In the genomic region with DNA sequence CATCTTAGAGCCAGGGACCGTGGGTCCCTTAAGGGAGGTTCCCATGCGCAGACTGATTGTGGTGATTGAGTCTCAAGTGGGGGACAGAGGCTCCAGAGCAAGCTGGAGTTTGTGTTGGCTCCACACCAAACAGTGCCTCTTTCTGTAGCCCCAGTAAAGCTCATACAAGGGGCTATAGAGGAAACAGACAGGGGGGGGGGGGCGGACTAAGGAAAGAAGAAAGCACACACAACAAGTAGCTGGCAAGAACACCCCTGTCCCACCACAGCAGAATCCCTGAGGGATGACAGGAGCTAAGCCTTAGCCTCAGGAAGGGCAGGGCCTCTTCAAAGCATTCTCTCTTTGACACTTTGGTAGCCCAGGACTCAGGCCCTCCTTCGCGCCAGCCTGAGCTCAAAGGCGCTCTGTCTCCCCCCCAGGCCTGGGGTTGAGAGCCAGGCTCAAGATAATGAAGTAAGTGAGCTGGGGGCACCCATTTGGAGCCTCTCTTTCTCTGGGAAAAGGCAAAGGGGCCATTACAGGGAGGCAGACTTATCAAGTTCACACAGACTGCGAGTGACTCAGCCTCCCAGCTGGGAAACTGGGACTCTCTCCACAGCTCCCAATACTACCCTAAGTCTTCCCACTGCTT, we compare ENCODE assay signal across 9 mouse cellular contexts. TPM values are rescaled to one million over a fixed set of nuclear protein-coding genes. Genes with fewer than 3 reads are reported as not detected.
DNase-seq lines count a peak whose midpoint lies in the region; ATAC-seq and TF ChIP-seq lines count a peak whose summit lies in the region.
"Had no signal": no experiment of that assay in that cellular context is flagged by ENCODE, and none has a peak within 500 bp of the region (broad histone marks: within the 10 kb centered on the region; RNA-seq: fewer than 3 reads in every experiment).

No protein-coding gene starts in this region.

- DNase-seq in embryo, embryonic 11 days: peak; percentile 13
- DNase-seq in embryo, embryonic 9.5 days (ENCODE audit: extremely low spot score): no peak
- DNase-seq in lung, postnatal 0 days (ENCODE audit: low spot score): no peak
- DNase-seq in lung, postnatal 4 days: no peak
- no peak for DNase-seq in spleen, postnatal 36 days (ENCODE audit: low spot score in 2 of 2)
- no peak for DNase-seq in layer of hippocampus, adult 11-12 months (ENCODE audit: low spot score)
- DNase-seq: cerebellum, postnatal 25 days had no signal

- H3K9me3 ChIP-seq in lung, postnatal 0 days (ENCODE audit: low read length): no peaks in the 10 kb centered on the region
- no peaks in the 10 kb centered on the region for H3K9me3 ChIP-seq in heart, embryonic 16.5 days (replicated peaks; ENCODE audit: control insufficient read depth, low read length)
- no peaks in the 10 kb centered on the region for H3K9me3 ChIP-seq in neural tube, embryonic 14.5 days (ENCODE audit: control insufficient read depth, low read length)

- H3K4me2 ChIP-seq in lung, postnatal 0 days (replicated peaks; ENCODE audit: low read depth, low read length): no peak overlapping the region
- H3K4me2 ChIP-seq in heart, embryonic 16.5 days (ENCODE audit: low read depth, low read length): no peak overlapping the region
- no peak overlapping the region for H3K4me2 ChIP-seq in neural tube, embryonic 14.5 days (ENCODE audit: low read depth, low read length)

- TF ChIP-seq CTCF in lung, postnatal 0 days (IDR thresholded peaks at IDR 0.05): no peak

- H3K4me3 ChIP-seq in lung, postnatal 0 days (ENCODE audit: low read depth, low read length): no peak overlapping the region
- H3K4me3 ChIP-seq in heart, embryonic 16.5 days (ENCODE audit: low read length): no peak overlapping the region
- no peak overlapping the region for H3K4me3 ChIP-seq in neural tube, embryonic 14.5 days (ENCODE audit: low read depth, low read length)

- H3K27me3 ChIP-seq in lung, postnatal 0 days (replicated peaks; ENCODE audit: insufficient read depth, low read length): no peaks in the 10 kb centered on the region
- H3K27me3 ChIP-seq in heart, embryonic 16.5 days (ENCODE audit: control insufficient read depth, insufficient read depth, low read length): no peaks in the 10 kb centered on the region; the same call in 1 of the 2 replicates
- no peaks in the 10 kb centered on the region for H3K27me3 ChIP-seq in neural tube, embryonic 14.5 days (ENCODE audit: control insufficient read depth, insufficient read depth, low read length)

- H3K27ac ChIP-seq in lung, postnatal 0 days (ENCODE audit: low read length): peak overlapping the region; percentile 11; the same call in 1 of the 2 replicates
- H3K27ac ChIP-seq in heart, embryonic 16.5 days (ENCODE audit: low read length): peak overlapping the region; percentile 80
- H3K27ac ChIP-seq in neural tube, embryonic 14.5 days (ENCODE audit: low read depth, low read length): no peak overlapping the region

- no peaks in the 10 kb centered on the region for H3K36me3 ChIP-seq in lung, postnatal 0 days (ENCODE audit: insufficient read depth, low read length)
- H3K36me3 ChIP-seq in heart, embryonic 16.5 days (ENCODE audit: control insufficient read depth, insufficient read depth): no peaks in the 10 kb centered on the region
- H3K36me3 ChIP-seq in neural tube, embryonic 14.5 days (ENCODE audit: control insufficient read depth, insufficient read depth, low read length): no peaks in the 10 kb centered on the region

- TF ChIP-seq EP300 in lung, postnatal 0 days (IDR thresholded peaks at IDR 0.05): no peak

- peak; percentile 37 for ATAC-seq in lung, postnatal 0 days
- peak; percentile 44 for ATAC-seq in heart, embryonic 16.5 days (replicated peaks; ENCODE audit: extremely low read depth, insufficient read depth, low FRiP score)
- ATAC-seq in neural tube, embryonic 14.5 days (ENCODE audit: low read depth): peak; percentile 88

- no peaks in the 10 kb centered on the region for H3K4me1 ChIP-seq in lung, postnatal 0 days (ENCODE audit: insufficient read depth, low read depth, low read length)
- peaks cover 23% of the 10 kb centered on the region for H3K4me1 ChIP-seq in heart, embryonic 16.5 days (ENCODE audit: control insufficient read depth, insufficient read depth, low read length)
- H3K4me1 ChIP-seq in neural tube, embryonic 14.5 days (ENCODE audit: control insufficient read depth, insufficient read depth, low read length): no peaks in the 10 kb centered on the region

- 55% methylated on average over 6 of the region's 7 CpGs for WGBS in lung, postnatal 0 days
- 40% methylated on average over 7 of the region's 7 CpGs for WGBS in heart, embryonic 16.5 days
- WGBS in neural tube, embryonic 14.5 days: 54% methylated on average over 6 of the region's 7 CpGs

- H3K9ac ChIP-seq in lung, postnatal 0 days (replicated peaks; ENCODE audit: low read depth): no peak overlapping the region
- peak overlapping the region; percentile 47 for H3K9ac ChIP-seq in heart, embryonic 16.5 days (ENCODE audit: low read length)
- H3K9ac ChIP-seq in neural tube, embryonic 14.5 days (replicated peaks; ENCODE audit: low read depth, low read length): no peak overlapping the region

RNA-seq across cellular contexts. Expression of a gene that starts 9.2 kb away (rescaled TPM):
- 4.8 and 5.7 TPM in 2 replicates for polyA plus RNA-seq in lung, postnatal 0 days (2015; fragmentation: Nextera tagmentation; extraction: Ambion mirVana)
- 4.6 and 6.5 TPM in 2 replicates for polyA plus RNA-seq in heart, embryonic 16.5 days (2015; fragmentation: Nextera tagmentation; extraction: Ambion mirVana)
- polyA plus RNA-seq in neural tube, embryonic 14.5 days (2014; fragmentation: Nextera tagmentation; extraction: Ambion mirVana): 53.3 and 53.5 TPM in 2 replicates

RNA-seq across cellular contexts. Expression of a gene that starts 33.0 kb away (rescaled TPM):
- 20.0 and 41.4 TPM in 2 replicates for polyA plus RNA-seq in lung, postnatal 0 days (2015; fragmentation: Nextera tagmentation; extraction: Ambion mirVana)
- 28.2 and 28.7 TPM in 2 replicates for polyA plus RNA-seq in heart, embryonic 16.5 days (2015; fragmentation: Nextera tagmentation; extraction: Ambion mirVana)
- polyA plus RNA-seq in neural tube, embryonic 14.5 days (2014; fragmentation: Nextera tagmentation; extraction: Ambion mirVana): 16.1 and 16.6 TPM in 2 replicates

Comparison
In these comparisons a context has a peak if more than half of its experiments do, and no peak if none do; other contexts are left out.
1. ATAC-seq: peak in every context shown above with its lines; median percentile 88 in neural tube, embryonic 14.5 days; 44 in heart, embryonic 16.5 days; 37 in lung, postnatal 0 days.